Mouse (Mus musculus) B cell, adult 2 months (primary cell): ENCODE data around the gene Plbd2.
A peak's percentile ranks its signal among the peaks of the same experiment; 100 is the strongest.

Experiments used
- DNase-seq, 2 experiments: peaks; one replicate each; pipeline ENCODE4 v3.0.0; 2022

Gene Plbd2

GRCm38 (mm10) chr5:120472770-120473169 is 30.7 kb downstream of the Plbd2 start, which contains the start of gene Sdsl:
Gene Sdsl, minus strand, starts transcription at chr5:120472810.
- DNase-seq, result no peak

GRCm38 (mm10) chr5:120471538-120471937 is 31.9 kb downstream of the Plbd2 start:
- no peak for DNase-seq

GRCm38 (mm10) chr5:120468830-120469229 is 34.6 kb downstream of the Plbd2 start:
- DNase-seq, result no peak

- no peak for DNase-seq
Measured at GRCm38 (mm10) chr5:120468336-120468735, 35.1 kb downstream of the Plbd2 start.

- no peak for DNase-seq
Measured at GRCm38 (mm10) chr5:120467026-120467425, 36.4 kb downstream of the Plbd2 start.

- DNase-seq, result no peak
Measured at GRCm38 (mm10) chr5:120465860-120466259, 37.6 kb downstream of the Plbd2 start.

- peak; percentile 84 to 86 for DNase-seq
Measured at GRCm38 (mm10) chr5:120465062-120465461, 38.4 kb downstream of the Plbd2 start.

GRCm38 (mm10) chr5:120464321-120464720 is 39.1 kb downstream of the Plbd2 start:
- peak; percentile 44 to 49 for DNase-seq

- no peak for DNase-seq
Measured at GRCm38 (mm10) chr5:120461902-120462301, 41.5 kb downstream of the Plbd2 start.

GRCm38 (mm10) chr5:120459133-120459532 is 44.3 kb downstream of the Plbd2 start:
- no peak for DNase-seq

- peak; percentile 70 for DNase-seq
Measured at GRCm38 (mm10) chr5:120457628-120458027, 45.8 kb downstream of the Plbd2 start.

GRCm38 (mm10) chr5:120456841-120457554 is 46.4 kb downstream of the Plbd2 start:
- no peak for DNase-seq

GRCm38 (mm10) chr5:120456253-120456652 is 47.2 kb downstream of the Plbd2 start:
- DNase-seq, result no peak

GRCm38 (mm10) chr5:120454756-120455337 is 48.6 kb downstream of the Plbd2 start:
- DNase-seq, result no peak

GRCm38 (mm10) chr5:120447305-120447704 is 56.1 kb downstream of the Plbd2 start:
- no peak for DNase-seq

GRCm38 (mm10) chr5:120440733-120441132 is 62.7 kb downstream of the Plbd2 start:
- peak; percentile 86 to 87 for DNase-seq

GRCm38 (mm10) chr5:120439887-120440670 is 63.3 kb downstream of the Plbd2 start:
- no peak for DNase-seq

- DNase-seq, result no peak
Measured at GRCm38 (mm10) chr5:120438991-120439710, 64.3 kb downstream of the Plbd2 start.

- no peak for DNase-seq
Measured at GRCm38 (mm10) chr5:120438469-120438868, 65.0 kb downstream of the Plbd2 start.

- DNase-seq, result no peak
Measured at GRCm38 (mm10) chr5:120437986-120438385, 65.4 kb downstream of the Plbd2 start.

GRCm38 (mm10) chr5:120437539-120437938 is 65.9 kb downstream of the Plbd2 start:
- no peak for DNase-seq

- no peak for DNase-seq
Measured at GRCm38 (mm10) chr5:120436885-120437495, 66.4 kb downstream of the Plbd2 start.
